Mouse (Mus musculus) intestine, embryonic 16.5 days (tissue): ENCODE results near the gene Vmn1r5. TPM values are rescaled to one million over a fixed set of nuclear protein-coding genes. Genes with fewer than 3 reads are reported as not detected.
A peak's percentile ranks its signal among the peaks of the same experiment; 100 is the strongest.
"Not testable (repeated sequence)": the region's sequence is repeated elsewhere in the genome, so short reads cannot be mapped to it uniquely, and the experiment has no call there.

Experiments used
- ATAC-seq: fragments of 200-750 bp; cut with Nextera tagmentation; 2 replicates; pipeline ENCODE4 v1.8.0; 2017; ENCODE audit warnings: moderate TSS enrichment, moderate library complexity
- H3K27ac ChIP-seq: fragments of 300-500 bp; sonication (generic); 2 replicates; pipeline ENCODE4 v1.5.1; 2014; ENCODE audit warnings: mild to moderate bottlenecking, low read length
- H3K27me3 ChIP-seq: fragments of 300-500 bp; sonication (generic); replicated peaks from 2 replicates; pipeline ENCODE4 v1.6.1; 2014; ENCODE audit warnings: low read length, control low read depth, mixed read lengths; ENCODE audit not compliant: control insufficient read depth, insufficient read depth
- H3K36me3 ChIP-seq: fragments of 300-500 bp; sonication (generic); 2 replicates; pipeline ENCODE4 v1.6.1; 2014; ENCODE audit warnings: low read length, control low read depth; ENCODE audit not compliant: control insufficient read depth, insufficient read depth
- H3K4me1 ChIP-seq: fragments of 300-500 bp; sonication (generic); 2 replicates; pipeline ENCODE4 v1.6.1; 2014; ENCODE audit warnings: low read length, control low read depth, mixed read lengths; ENCODE audit not compliant: control insufficient read depth, insufficient read depth
- H3K4me2 ChIP-seq: fragments of 300-500 bp; sonication (generic); 2 replicates; pipeline ENCODE4 v1.6.1; 2014; ENCODE audit warnings: low read depth, low read length, control low read depth
- H3K4me3 ChIP-seq: fragments of 300-500 bp; sonication (generic); 2 replicates; pipeline ENCODE4 v1.5.1; 2014; ENCODE audit warnings: mild to moderate bottlenecking, low read length
- H3K9ac ChIP-seq: fragments of 300-500 bp; sonication (generic); 2 replicates; pipeline ENCODE4 v1.6.1; 2014; ENCODE audit warnings: low read depth, low read length
- H3K9me3 ChIP-seq: fragments of 300-500 bp; sonication (generic); 2 replicates; pipeline ENCODE4 v1.6.1; 2016; ENCODE audit warnings: low read length, control low read depth; ENCODE audit not compliant: control insufficient read depth
- WGBS: fragments of 180-500 bp; shearing (Covaris S2); extraction: QIAGEN DNeasy Blood & Tissue Kit; methylation state at CpG from one replicate; pipeline ENCODE4 v1.1.7; 2014; 5-methylcytosine and 5-hydroxymethylcytosine counted together
- polyA plus RNA-seq: library from polyadenylated mRNA; unstranded; fragments of >200 nt; fragmentation: Nextera tagmentation; extraction: Ambion mirVana; gene quantifications from 2 replicates; pipeline ENCODE4 v1.2.1, GENCODE M21; 2015

The Vmn1r5 gene
- polyA plus RNA-seq: not detected in 2 replicates

- Histone ChIP-seq H3K4me3 (no peak within 1 kb of the TSS), H3K36me3 (no peaks in the 10 kb centered on the region), H3K27me3 (no peaks in the 10 kb centered on the region), H3K9me3 (no peaks in the 10 kb centered on the region), H3K4me1 (no peaks in the 10 kb centered on the region), H3K9ac (no peak within 1 kb of the TSS), H3K27ac (no peak within 1 kb of the TSS), H3K4me2 (no peak within 1 kb of the TSS)
- ATAC-seq: no peak
These were observed at the start of gene Vmn1r5 for GRCm38 (mm10) chr6:56969973-56970372. Gene Vmn1r5 (plus strand): TSS chr6:56970273.

GRCm38 (mm10) chr6:56923331-56923725 is 46.7 kb upstream of the Vmn1r5 start:
- no peaks in the 10 kb centered on the region for H3K27me3 ChIP-seq
- H3K27ac ChIP-seq: peak overlapping the region; percentile 76
- H3K4me2 ChIP-seq: peak overlapping the region; percentile 53
- WGBS: under 1% methylated on average over 25 of the region's 25 CpGs
- H3K4me3 ChIP-seq: peak overlapping the region; percentile 90
- no peaks in the 10 kb centered on the region for H3K36me3 ChIP-seq
- H3K4me1 ChIP-seq: peaks cover 18% of the 10 kb centered on the region
- peak overlapping the region; percentile 81 for H3K9ac ChIP-seq
- H3K9me3 ChIP-seq: no peaks in the 10 kb centered on the region
- ATAC-seq: peak; percentile 43

DNA sequence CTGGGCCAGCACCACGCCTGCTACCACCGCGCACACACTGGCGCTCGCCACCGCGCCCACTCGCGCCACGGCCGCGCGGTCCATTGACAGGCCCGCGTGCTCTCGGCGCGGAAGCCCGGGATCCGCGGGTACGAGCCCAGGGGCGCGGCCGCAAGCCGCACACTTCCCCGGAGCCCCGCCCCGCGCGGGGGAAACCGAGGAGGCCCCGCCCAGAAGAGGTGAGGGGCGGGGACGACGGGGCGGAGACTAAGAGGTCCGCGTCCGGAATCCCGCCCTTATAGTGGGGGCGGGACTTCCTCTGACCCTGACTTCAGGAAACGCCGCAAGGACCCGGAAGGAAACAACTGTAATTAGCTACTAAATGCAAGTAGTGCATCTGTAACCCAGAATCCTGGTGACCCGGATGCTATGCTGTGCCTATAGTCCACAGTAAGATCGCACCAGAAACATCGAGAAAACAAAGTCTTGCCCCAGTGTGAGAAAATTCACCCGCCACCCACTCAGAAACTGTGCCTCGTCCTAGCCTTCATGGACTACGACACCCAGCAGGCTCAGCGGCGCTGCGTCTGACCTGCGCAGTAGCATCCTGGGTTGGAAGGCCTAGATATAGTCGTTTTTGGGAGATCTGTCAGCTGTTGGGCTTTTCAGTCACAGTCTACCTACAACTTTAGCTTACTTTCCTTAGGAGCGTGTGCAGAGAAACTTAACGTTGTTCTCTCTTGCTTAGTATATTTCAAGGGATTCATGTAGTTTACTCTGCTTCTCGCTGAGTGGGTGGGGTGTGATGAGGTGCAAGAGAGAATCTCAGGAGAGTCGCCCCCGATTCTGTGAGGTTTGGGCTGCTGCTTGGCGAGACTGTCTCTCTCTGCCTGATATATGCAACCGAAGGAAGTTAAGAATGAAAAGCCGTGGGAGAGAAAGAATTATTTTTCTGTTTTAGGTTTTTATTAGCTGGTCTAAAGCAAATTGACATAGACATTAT is 46.1 kb upstream of the Vmn1r5 start, which contains the start of the genes Nt5c3 and Vmn1r4:
Gene Nt5c3, minus strand, starts transcription at position 207 of the 982 bp plus-strand sequence.
Gene Vmn1r4, plus strand, starts transcription at position 290 of the 982 bp plus-strand sequence.
- WGBS: 3% methylated on average over 64 of the region's 64 CpGs
- H3K4me2 ChIP-seq: peak within 1 kb of the TSS; percentile 61
- H3K27me3 ChIP-seq: no peaks in the 10 kb centered on the region
- peak within 1 kb of the TSS; percentile 81 for H3K9ac ChIP-seq
- H3K4me1 ChIP-seq: peaks cover 13% of the 10 kb centered on the region
- peak within 1 kb of the TSS; percentile 84 for H3K27ac ChIP-seq
- H3K9me3 ChIP-seq: no peaks in the 10 kb centered on the region
- H3K36me3 ChIP-seq: no peaks in the 10 kb centered on the region
- peak within 1 kb of the TSS; percentile 90 for H3K4me3 ChIP-seq
- peak; percentile 97 for ATAC-seq

DNA sequence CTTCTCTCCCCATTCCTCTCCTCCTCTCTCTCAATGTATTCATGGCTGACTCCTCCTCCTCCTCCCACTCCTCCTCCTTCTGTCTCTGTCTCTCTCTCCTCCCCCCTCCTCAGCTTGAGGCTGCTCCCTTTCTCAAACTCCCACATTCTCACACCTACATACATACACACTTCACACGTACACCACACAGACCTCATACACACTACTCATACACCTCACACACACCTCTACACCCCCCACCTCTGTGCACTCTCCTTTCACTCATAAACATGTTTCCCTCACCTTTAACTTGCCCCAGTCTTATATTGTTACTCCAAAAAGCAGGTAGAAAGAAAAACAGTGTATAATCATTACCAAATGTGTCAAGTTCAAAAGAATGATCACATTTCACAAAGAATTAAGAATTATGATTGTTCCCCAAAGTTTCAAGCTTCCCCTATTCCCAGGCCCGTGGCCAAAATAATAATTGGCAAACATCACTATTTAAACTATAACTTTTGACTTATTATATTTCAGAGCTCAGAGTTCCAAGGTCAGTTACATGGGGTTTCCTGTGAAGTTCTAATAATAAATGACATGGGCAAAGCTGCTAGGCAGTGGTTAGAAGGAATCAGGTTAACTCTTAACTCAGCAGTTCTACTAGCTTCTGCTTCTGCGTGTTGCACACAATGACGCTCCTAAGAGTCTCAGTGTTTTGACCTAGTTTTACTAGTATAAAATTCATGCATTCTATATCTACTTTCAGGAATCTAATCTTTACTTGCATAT is 38.2 kb upstream of the Vmn1r5 start:
- Histone ChIP-seq H3K9me3 (no peaks in the 10 kb centered on the region), H3K9ac (no peak overlapping the region), H3K4me1 (no peaks in the 10 kb centered on the region), H3K27me3 (no peaks in the 10 kb centered on the region), H3K4me2 (no peak overlapping the region), H3K27ac (no peak overlapping the region), H3K36me3 (no peaks in the 10 kb centered on the region), H3K4me3 (no peak overlapping the region)
- WGBS: 58% methylated on average over 4 of the region's 4 CpGs
- ATAC-seq: no peak

DNA sequence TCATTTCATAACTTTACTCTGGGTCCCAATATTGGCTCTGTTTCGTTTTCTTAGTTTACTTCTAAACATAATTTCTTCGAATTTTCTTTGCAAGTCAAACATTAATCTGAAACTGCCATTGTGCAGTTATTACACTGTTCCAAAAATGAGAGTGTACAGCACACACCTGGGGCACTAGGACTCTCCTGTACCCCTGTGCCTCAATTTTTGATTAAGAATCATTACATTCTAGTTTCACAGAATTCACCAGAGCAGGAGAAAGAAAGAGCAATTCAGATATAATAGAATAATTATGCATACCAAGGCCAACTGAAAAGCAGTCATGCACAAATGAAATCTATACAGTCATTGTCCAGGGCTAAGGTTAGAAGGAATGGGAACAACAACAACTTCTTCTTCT is 37.6 kb upstream of the Vmn1r5 start:
- H3K4me1 ChIP-seq: no peaks in the 10 kb centered on the region
- no peak overlapping the region for H3K27ac ChIP-seq
- H3K27me3 ChIP-seq: no peaks in the 10 kb centered on the region
- H3K4me3 ChIP-seq: no peak overlapping the region
- H3K4me2 ChIP-seq: no peak overlapping the region
- H3K9ac ChIP-seq: no peak overlapping the region
- 71% methylated on average over 2 of the region's 2 CpGs for WGBS
- ATAC-seq: no peak
- H3K36me3 ChIP-seq: no peaks in the 10 kb centered on the region
- no peaks in the 10 kb centered on the region for H3K9me3 ChIP-seq

- H3K4me2 ChIP-seq: no peak overlapping the region
- no peak overlapping the region for H3K9ac ChIP-seq
- H3K4me1 ChIP-seq: no peaks in the 10 kb centered on the region
- no peak overlapping the region for H3K27ac ChIP-seq
- H3K4me3 ChIP-seq: no peak overlapping the region
- ATAC-seq: no peak
- 85% methylated on average over 4 of the region's 4 CpGs for WGBS
- no peaks in the 10 kb centered on the region for H3K27me3 ChIP-seq
- no peaks in the 10 kb centered on the region for H3K36me3 ChIP-seq
- no peaks in the 10 kb centered on the region for H3K9me3 ChIP-seq
These were observed 35.7 kb upstream of the Vmn1r5 start for GRCm38 (mm10) chr6:56934366-56934765.

DNA sequence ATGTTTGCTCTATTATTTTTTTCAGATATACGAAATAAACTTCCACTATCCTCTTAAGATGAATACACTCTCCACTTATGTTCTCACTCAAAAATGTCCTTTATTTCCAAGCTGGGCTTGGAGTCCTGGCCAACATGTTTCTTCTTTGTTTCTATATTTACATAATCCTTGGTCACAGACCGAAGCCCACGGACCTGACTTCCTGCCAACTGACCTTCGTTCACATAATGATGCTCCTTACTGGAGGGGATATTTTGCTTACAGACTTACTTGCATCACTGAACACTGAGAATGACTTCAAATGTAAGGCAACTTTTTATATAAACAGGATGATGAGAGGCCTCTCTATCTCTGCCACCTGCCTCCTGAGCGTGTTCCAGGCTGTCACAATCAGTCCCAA is 13.6 kb upstream of the Vmn1r5 start:
- ATAC-seq: no peak
- Histone ChIP-seq H3K4me2 (no peak overlapping the region), H3K4me1 (no peaks in the 10 kb centered on the region), H3K4me3 (no peak overlapping the region), H3K27ac (no peak overlapping the region), H3K36me3 (no peaks in the 10 kb centered on the region), H3K9me3 (no peaks in the 10 kb centered on the region), H3K27me3 (no peaks in the 10 kb centered on the region), H3K9ac (no peak overlapping the region)
- 61% methylated on average over 5 of the region's 5 CpGs for WGBS

GRCm38 (mm10) chr6:56996943-56997342 is 26.9 kb downstream of the Vmn1r5 start, which contains the start of gene Vmn1r6:
Gene Vmn1r6 (plus strand): TSS chr6:56997243.
- ATAC-seq: no peak
- no peaks in the 10 kb centered on the region for H3K36me3 ChIP-seq
- no peaks in the 10 kb centered on the region for H3K4me1 ChIP-seq
- H3K9ac ChIP-seq: no peak within 1 kb of the TSS
- H3K9me3 ChIP-seq: no peaks in the 10 kb centered on the region
- H3K27ac ChIP-seq: no peak within 1 kb of the TSS
- WGBS: 74% methylated on average over 2 of the region's 2 CpGs
- no peak within 1 kb of the TSS for H3K4me2 ChIP-seq
- no peaks in the 10 kb centered on the region for H3K27me3 ChIP-seq
- no peak within 1 kb of the TSS for H3K4me3 ChIP-seq

DNA sequence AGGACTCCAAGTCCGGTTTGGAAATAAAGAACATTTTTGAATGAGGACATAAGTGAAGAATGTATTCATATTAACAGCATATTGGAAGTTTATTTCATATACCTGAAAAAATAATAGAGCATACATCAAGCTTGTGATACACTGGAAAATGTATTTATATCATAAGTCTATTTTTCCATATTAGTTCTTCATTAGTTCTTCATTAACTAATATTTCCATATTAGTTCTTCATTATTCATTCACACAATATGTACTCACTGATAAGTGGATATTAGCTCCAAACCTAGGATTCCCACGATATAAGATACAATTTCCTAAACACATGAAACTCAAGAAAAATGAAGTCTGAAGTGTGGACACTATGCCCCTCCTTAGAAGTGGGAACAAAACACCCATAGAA is 55.2 kb downstream of the Vmn1r5 start, which contains the start of gene Vmn1r7:
Gene Vmn1r7, minus strand, starts transcription at position 101 of the 400 bp plus-strand sequence.
- not testable (repeated sequence) for H3K27me3 ChIP-seq, ATAC-seq, H3K36me3 ChIP-seq, H3K27ac ChIP-seq, H3K4me1 ChIP-seq, H3K4me3 ChIP-seq, H3K9ac ChIP-seq, H3K9me3 ChIP-seq, H3K4me2 ChIP-seq
- WGBS: 91% methylated on average over 2 of the region's 2 CpGs
